Mouse (Mus musculus) spleen, postnatal 36 days (tissue): ENCODE data around the gene Cnr2.
"Not testable (repeated sequence)": the region's sequence is repeated elsewhere in the genome, so short reads cannot be mapped to it uniquely, and the experiment has no call there.

Experiments used
- DNase-seq, 2 experiments: peaks; one replicate each; pipeline ENCODE4 v3.0.0; 2022; ENCODE audit warnings: low spot score in 2 of 2, mixed read lengths in 1 of 2

The Cnr2 gene

GRCm38 (mm10) chr4:135934708-135935500, 39.7 kb downstream of the Cnr2 start:
- DNase-seq = no peak

GRCm38 (mm10) chr4:135935502-135935901, 40.3 kb downstream of the Cnr2 start:
- no peak for DNase-seq

GRCm38 (mm10) chr4:135938858-135939257, 43.7 kb downstream of the Cnr2 start:
- no peak for DNase-seq

- not testable (repeated sequence) for DNase-seq
Measured at GRCm38 (mm10) chr4:135941026-135941425, 45.8 kb downstream of the Cnr2 start.

GRCm38 (mm10) chr4:135942193-135942592, 47.0 kb downstream of the Cnr2 start:
- DNase-seq = no peak

GRCm38 (mm10) chr4:135943389-135943788, 48.2 kb downstream of the Cnr2 start:
- no peak for DNase-seq

- no peak for DNase-seq
Measured at GRCm38 (mm10) chr4:135945706-135946105, 50.5 kb downstream of the Cnr2 start.

GRCm38 (mm10) chr4:135946278-135946658, 51.1 kb downstream of the Cnr2 start, which contains the start of gene Hmgcl:
Gene Hmgcl (plus strand): TSS chr4:135946448.
- peak; percentile 92 to 96 for DNase-seq

GRCm38 (mm10) chr4:135946659-135947301, 51.6 kb downstream of the Cnr2 start:
- no peak for DNase-seq

GRCm38 (mm10) chr4:135948142-135948541, 52.9 kb downstream of the Cnr2 start:
- DNase-seq = no peak

GRCm38 (mm10) chr4:135949475-135949874, 54.3 kb downstream of the Cnr2 start:
- no peak for DNase-seq

- no peak for DNase-seq
Measured at GRCm38 (mm10) chr4:135949911-135950310, 54.7 kb downstream of the Cnr2 start.

- DNase-seq = no peak
Measured at GRCm38 (mm10) chr4:135950365-135950764, 55.2 kb downstream of the Cnr2 start.

GRCm38 (mm10) chr4:135951505-135951904, 56.3 kb downstream of the Cnr2 start:
- DNase-seq = no peak

- DNase-seq = no peak
Measured at GRCm38 (mm10) chr4:135953179-135953578, 58.0 kb downstream of the Cnr2 start.

GRCm38 (mm10) chr4:135954241-135954640, 59.0 kb downstream of the Cnr2 start:
- peak; percentile 48 to 59 for DNase-seq

- DNase-seq = no peak
Measured at GRCm38 (mm10) chr4:135955886-135956285, 60.7 kb downstream of the Cnr2 start.

GRCm38 (mm10) chr4:135958354-135958753, 63.2 kb downstream of the Cnr2 start:
- no peak for DNase-seq

- peak; percentile 73 to 83 for DNase-seq
Measured at GRCm38 (mm10) chr4:135960717-135961116, 65.5 kb downstream of the Cnr2 start.

- no peak for DNase-seq
Measured at GRCm38 (mm10) chr4:135961709-135962108, 66.5 kb downstream of the Cnr2 start.

- no peak for DNase-seq
Measured at GRCm38 (mm10) chr4:135962198-135962597, 67.0 kb downstream of the Cnr2 start.

GRCm38 (mm10) chr4:135962946-135963345, 67.8 kb downstream of the Cnr2 start:
- DNase-seq = no peak
